Mouse (Mus musculus): Measurements from ENCODE around the gene Antxr2. TPM values are rescaled to one million over a fixed set of nuclear protein-coding genes. Genes with fewer than 3 reads are reported as not detected.

The Antxr2 gene
- polyA plus RNA-seq, 1 experiment from 2014 or later, result 14.0 TPM

- Histone ChIP-seq H3K27me3 (replicated peaks) (no peaks in the 10 kb centered on the region), H3K9me3 (no peaks in the 10 kb centered on the region), H3K36me3 (peaks cover 7% of the 10 kb centered on the region; the same call in 1 of the 2 replicates), H3K27ac (no peak overlapping the region), H3K4me1 (no peaks in the 10 kb centered on the region), H3K4me2 (replicated peaks) (no peak overlapping the region), H3K4me3 (no peak overlapping the region), H3K9ac (no peak overlapping the region)
- ATAC-seq (ENCODE audit: low FRiP score, low read depth), result no peak
- WGBS, result 94% methylated on average over 6 of the region's 6 CpGs
Observed at GRCm38 (mm10) chr5:97885427-97885826, 145.4 kb downstream of the Antxr2 start.

GRCm38 (mm10) chr5:97884110-97884509, 146.7 kb downstream of the Antxr2 start:
- Histone ChIP-seq H3K9ac (no peak overlapping the region), H3K36me3 (peaks cover 7% of the 10 kb centered on the region; the same call in 1 of the 2 replicates), H3K4me3 (no peak overlapping the region), H3K4me1 (no peaks in the 10 kb centered on the region), H3K27ac (no peak overlapping the region), H3K4me2 (replicated peaks) (no peak overlapping the region), H3K27me3 (replicated peaks) (no peaks in the 10 kb centered on the region), H3K9me3 (no peaks in the 10 kb centered on the region)
- no peak for ATAC-seq (ENCODE audit: low FRiP score, low read depth)
- WGBS, result 87% methylated on average over 3 of the region's 3 CpGs

GRCm38 (mm10) chr5:97881421-97881820, 149.4 kb downstream of the Antxr2 start:
- Histone ChIP-seq H3K4me1 (no peaks in the 10 kb centered on the region), H3K4me3 (no peak overlapping the region), H3K4me2 (replicated peaks) (no peak overlapping the region), H3K9me3 (no peaks in the 10 kb centered on the region), H3K27me3 (replicated peaks) (no peaks in the 10 kb centered on the region), H3K36me3 (peaks cover 7% of the 10 kb centered on the region; the same call in 1 of the 2 replicates), H3K9ac (no peak overlapping the region), H3K27ac (no peak overlapping the region)
- 76% methylated on average over 2 of the region's 2 CpGs for WGBS
- ATAC-seq (ENCODE audit: low FRiP score, low read depth), result no peak

GRCm38 (mm10) chr5:97880115-97880514, 150.7 kb downstream of the Antxr2 start:
- H3K36me3 ChIP-seq, result peaks cover 3% of the 10 kb centered on the region; the same call in 1 of the 2 replicates
- H3K4me3 ChIP-seq, result no peak overlapping the region
- no peak overlapping the region for H3K27ac ChIP-seq
- H3K9ac ChIP-seq, result no peak overlapping the region
- no peaks in the 10 kb centered on the region for H3K9me3 ChIP-seq
- H3K4me1 ChIP-seq, result no peaks in the 10 kb centered on the region
- H3K27me3 ChIP-seq (replicated peaks), result no peaks in the 10 kb centered on the region
- ATAC-seq (ENCODE audit: low FRiP score, low read depth), result no peak
- no peak overlapping the region for H3K4me2 ChIP-seq (replicated peaks)
- 66% methylated on average over 8 of the region's 8 CpGs for WGBS

GRCm38 (mm10) chr5:97878871-97879270, 152.0 kb downstream of the Antxr2 start:
- Histone ChIP-seq H3K36me3 (no peaks in the 10 kb centered on the region), H3K9me3 (no peaks in the 10 kb centered on the region), H3K4me3 (no peak overlapping the region), H3K27me3 (replicated peaks) (no peaks in the 10 kb centered on the region), H3K4me1 (no peaks in the 10 kb centered on the region), H3K27ac (no peak overlapping the region), H3K4me2 (replicated peaks) (no peak overlapping the region), H3K9ac (no peak overlapping the region)
- no peak for ATAC-seq (ENCODE audit: low FRiP score, low read depth)
- WGBS, result 53% methylated on average over 3 of the region's 3 CpGs

GRCm38 (mm10) chr5:97878215-97878794, 152.5 kb downstream of the Antxr2 start:
- Histone ChIP-seq H3K4me3 (no peak overlapping the region), H3K9ac (no peak overlapping the region), H3K4me1 (no peaks in the 10 kb centered on the region), H3K4me2 (replicated peaks) (no peak overlapping the region), H3K27me3 (replicated peaks) (no peaks in the 10 kb centered on the region), H3K9me3 (no peaks in the 10 kb centered on the region), H3K27ac (no peak overlapping the region), H3K36me3 (no peaks in the 10 kb centered on the region)
- 86% methylated on average over 1 of the region's 1 CpGs for WGBS
- ATAC-seq (ENCODE audit: low FRiP score, low read depth), result no peak

- no peak for ATAC-seq (ENCODE audit: low FRiP score, low read depth)
- Histone ChIP-seq H3K4me2 (replicated peaks) (no peak overlapping the region), H3K4me1 (no peaks in the 10 kb centered on the region), H3K9ac (no peak overlapping the region), H3K9me3 (no peaks in the 10 kb centered on the region), H3K27me3 (replicated peaks) (no peaks in the 10 kb centered on the region), H3K27ac (no peak overlapping the region), H3K36me3 (no peaks in the 10 kb centered on the region), H3K4me3 (no peak overlapping the region)
- 94% methylated on average over 2 of the region's 2 CpGs for WGBS
Observed at GRCm38 (mm10) chr5:97876895-97877294, 153.9 kb downstream of the Antxr2 start.

GRCm38 (mm10) chr5:97867921-97868320, 162.9 kb downstream of the Antxr2 start:
- ATAC-seq (ENCODE audit: low FRiP score, low read depth), result no peak
- H3K9ac ChIP-seq, result no peak overlapping the region
- H3K4me2 ChIP-seq (replicated peaks), result no peak overlapping the region
- H3K27ac ChIP-seq, result no peak overlapping the region
- no peak overlapping the region for H3K4me3 ChIP-seq
- 85% methylated on average over 2 of the region's 2 CpGs for WGBS
- no peaks in the 10 kb centered on the region for H3K36me3 ChIP-seq
- no peaks in the 10 kb centered on the region for H3K4me1 ChIP-seq
- no peaks in the 10 kb centered on the region for H3K9me3 ChIP-seq
- no peaks in the 10 kb centered on the region for H3K27me3 ChIP-seq (replicated peaks)

- Histone ChIP-seq H3K4me3 (no peak overlapping the region), H3K9me3 (no peaks in the 10 kb centered on the region)
- ATAC-seq (ENCODE audit: low FRiP score, low read depth), result no peak
Observed at GRCm38 (mm10) chr5:97866975-97867374, 163.9 kb downstream of the Antxr2 start.

GRCm38 (mm10) chr5:97857101-97857500, 173.7 kb downstream of the Antxr2 start:
- Histone ChIP-seq H3K9ac (no peak overlapping the region), H3K27me3 (replicated peaks) (no peaks in the 10 kb centered on the region), H3K9me3 (no peaks in the 10 kb centered on the region), H3K4me2 (replicated peaks) (no peak overlapping the region), H3K4me1 (no peaks in the 10 kb centered on the region), H3K27ac (no peak overlapping the region), H3K4me3 (no peak overlapping the region), H3K36me3 (no peaks in the 10 kb centered on the region)
- no peak for ATAC-seq (ENCODE audit: low FRiP score, low read depth)

More at GRCm38 (mm10) chr5:97866975-97867374, 163.9 kb downstream of the Antxr2 start:
- Histone ChIP-seq H3K27ac (no peak overlapping the region), H3K4me2 (replicated peaks) (no peak overlapping the region), H3K36me3 (no peaks in the 10 kb centered on the region), H3K9ac (no peak overlapping the region), H3K27me3 (replicated peaks) (no peaks in the 10 kb centered on the region), H3K4me1 (no peaks in the 10 kb centered on the region)
- WGBS, result 91% methylated on average over 3 of the region's 3 CpGs

GRCm38 (mm10) chr5:97851981-97852748, 178.7 kb downstream of the Antxr2 start:
- no peaks in the 10 kb centered on the region for H3K27me3 ChIP-seq (replicated peaks)
- 94% methylated on average over 5 of the region's 5 CpGs for WGBS
- H3K4me2 ChIP-seq (replicated peaks), result no peak overlapping the region

GRCm38 (mm10) chr5:97847204-97847895, 183.5 kb downstream of the Antxr2 start:
- Histone ChIP-seq H3K4me1 (no peaks in the 10 kb centered on the region), H3K36me3 (no peaks in the 10 kb centered on the region), H3K4me2 (replicated peaks) (no peak overlapping the region), H3K4me3 (no peak overlapping the region), H3K27ac (no peak overlapping the region), H3K27me3 (replicated peaks) (no peaks in the 10 kb centered on the region), H3K9me3 (no peaks in the 10 kb centered on the region), H3K9ac (no peak overlapping the region)
- WGBS, result 83% methylated on average over 10 of the region's 10 CpGs
- ATAC-seq (ENCODE audit: low FRiP score, low read depth), result no peak

More at GRCm38 (mm10) chr5:97851981-97852748, 178.7 kb downstream of the Antxr2 start:
- ATAC-seq (ENCODE audit: low FRiP score, low read depth), result no peak
- Histone ChIP-seq H3K4me3 (no peak overlapping the region), H3K9me3 (no peaks in the 10 kb centered on the region), H3K4me1 (no peaks in the 10 kb centered on the region), H3K36me3 (no peaks in the 10 kb centered on the region), H3K9ac (no peak overlapping the region), H3K27ac (no peak overlapping the region)
